Mouse (Mus musculus) lung, postnatal 0 days (tissue): ENCODE results near the gene Cnih3. TPM values are rescaled to one million over a fixed set of nuclear protein-coding genes. Genes with fewer than 3 reads are reported as not detected.
A peak's percentile ranks its signal among the peaks of the same experiment; 100 is the strongest.

ENCODE experiments used
- ATAC-seq: fragments of 200-750 bp; cut with Nextera tagmentation; 2 replicates; pipeline ENCODE4 v1.8.0; 2017; ENCODE audit warnings: moderate library complexity
- DNase-seq: peaks from one replicate; pipeline ENCODE4 v3.0.0-alpha.2; 2016; ENCODE audit warnings: low spot score
- H3K27ac ChIP-seq: fragments of 300-500 bp; sonication (generic); 2 replicates; pipeline ENCODE4 v1.5.1; 2014; ENCODE audit warnings: antibody characterized with exemption, mild to moderate bottlenecking, low read length, mixed read lengths
- H3K27me3 ChIP-seq: fragments of 300-500 bp; sonication (generic); replicated peaks from 2 replicates; pipeline ENCODE4 v1.6.1; 2014; ENCODE audit warnings: low read length, mixed read lengths; ENCODE audit not compliant: insufficient read depth
- H3K36me3 ChIP-seq: fragments of 300-500 bp; sonication (generic); 2 replicates; pipeline ENCODE4 v1.6.1; 2014; ENCODE audit warnings: low read length, mixed read lengths; ENCODE audit not compliant: insufficient read depth
- H3K4me1 ChIP-seq: fragments of 300-500 bp; sonication (generic); 2 replicates; pipeline ENCODE4 v1.6.1; 2014; ENCODE audit warnings: antibody characterized with exemption, low read depth, low read length, mixed read lengths; ENCODE audit not compliant: insufficient read depth
- H3K4me2 ChIP-seq: fragments of 300-500 bp; sonication (generic); replicated peaks from 2 replicates; pipeline ENCODE4 v1.6.1; 2014; ENCODE audit warnings: low read depth, mild to moderate bottlenecking, low read length, moderate library complexity, mixed read lengths
- H3K4me3 ChIP-seq: fragments of 300-500 bp; sonication (generic); 2 replicates; pipeline ENCODE4 v1.5.1; 2014; ENCODE audit warnings: low read depth, low read length
- H3K9ac ChIP-seq: fragments of 300-500 bp; sonication (generic); replicated peaks from 2 replicates; pipeline ENCODE4 v1.6.1; 2014; ENCODE audit warnings: low read depth, mild to moderate bottlenecking
- H3K9me3 ChIP-seq: fragments of 300-500 bp; sonication (generic); 2 replicates; pipeline ENCODE4 v1.6.1; 2016; ENCODE audit warnings: low read length, mixed read lengths
- CTCF ChIP-seq: IDR thresholded peaks from 2 replicates; pipeline ENCODE4 v1.5.1; 2016; ENCODE audit warnings: antibody characterized with exemption, mild to moderate bottlenecking
- EP300 ChIP-seq: IDR thresholded peaks from 2 replicates; pipeline ENCODE4 v1.6.1; 2016; ENCODE audit warnings: antibody characterized with exemption, mild to moderate bottlenecking, control low read depth
- WGBS: fragments of 180-500 bp; shearing (Covaris S2); extraction: QIAGEN DNeasy Blood & Tissue Kit; methylation state at CpG from one replicate; pipeline ENCODE4 v1.1.7; 2014; 5-methylcytosine and 5-hydroxymethylcytosine counted together
- polyA plus RNA-seq: library from polyadenylated mRNA; unstranded; fragments of >200 nt; fragmentation: Nextera tagmentation; extraction: Ambion mirVana; gene quantifications from 2 replicates; pipeline ENCODE4 v1.2.1, GENCODE M21; 2015

The Cnih3 gene
- polyA plus RNA-seq, 1 experiment from 2014 or later: 0.30 TPM

GRCm38 (mm10) chr1:181416841-181417240 lies 64.4 kb downstream of the Cnih3 start:
- no peak overlapping the region for H3K4me3 ChIP-seq
- H3K27ac ChIP-seq: no peak overlapping the region
- H3K9ac ChIP-seq: no peak overlapping the region
- peaks cover 5% of the 10 kb centered on the region for H3K4me1 ChIP-seq
- DNase-seq: no peak
- no peaks in the 10 kb centered on the region for H3K27me3 ChIP-seq
- ATAC-seq: no peak
- no peak overlapping the region for H3K4me2 ChIP-seq
- 77% methylated on average over 9 of the region's 9 CpGs for WGBS
- TF ChIP-seq EP300 (no peak), CTCF (no peak)
- H3K9me3 ChIP-seq: no peaks in the 10 kb centered on the region
- H3K36me3 ChIP-seq: no peaks in the 10 kb centered on the region

- WGBS: 36% methylated on average over 6 of the region's 6 CpGs
- no peaks in the 10 kb centered on the region for H3K27me3 ChIP-seq
- no peak overlapping the region for H3K4me2 ChIP-seq
- no peak overlapping the region for H3K9ac ChIP-seq
- H3K9me3 ChIP-seq: no peaks in the 10 kb centered on the region
- peak; percentile 64 for DNase-seq
- H3K27ac ChIP-seq: no peak overlapping the region
- H3K4me3 ChIP-seq: no peak overlapping the region
- TF ChIP-seq CTCF (peak; percentile 39), EP300 (no peak)
- no peaks in the 10 kb centered on the region for H3K36me3 ChIP-seq
- peak; percentile 46 for ATAC-seq
- H3K4me1 ChIP-seq: peaks cover 5% of the 10 kb centered on the region
These were observed 65.6 kb downstream of the Cnih3 start for GRCm38 (mm10) chr1:181417937-181418523.

DNA sequence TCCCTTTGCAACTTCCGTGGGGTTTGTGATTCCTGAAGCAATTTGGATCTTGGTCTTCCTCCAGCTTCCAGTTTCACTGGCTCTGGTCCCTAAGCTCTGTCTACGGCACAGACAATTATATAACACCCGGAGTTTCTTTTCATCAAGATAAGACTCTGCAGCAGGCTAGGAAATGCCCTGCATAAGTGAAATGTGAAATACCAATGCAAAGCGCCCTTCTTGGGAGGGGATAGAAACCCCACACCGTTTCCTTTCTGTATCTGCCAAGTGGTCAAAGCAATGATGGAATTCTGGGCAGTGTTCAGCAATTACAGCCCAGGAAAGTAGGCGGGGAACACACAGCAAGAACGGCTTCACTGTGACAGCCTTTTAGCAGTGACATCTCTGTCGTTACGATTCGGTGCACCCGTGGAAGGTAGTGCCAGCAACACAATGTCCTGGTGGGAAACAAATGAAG lies 67.7 kb downstream of the Cnih3 start:
- Histone ChIP-seq H3K9ac (no peak overlapping the region), H3K4me1 (peaks cover 5% of the 10 kb centered on the region), H3K9me3 (no peaks in the 10 kb centered on the region), H3K4me2 (no peak overlapping the region), H3K36me3 (no peaks in the 10 kb centered on the region), H3K27me3 (no peaks in the 10 kb centered on the region), H3K27ac (no peak overlapping the region), H3K4me3 (no peak overlapping the region)
- WGBS: 39% methylated on average over 11 of the region's 11 CpGs
- DNase-seq: no peak
- no peak for TF ChIP-seq EP300
- no peak for TF ChIP-seq CTCF
- no peak for ATAC-seq

- 51% methylated on average over 6 of the region's 6 CpGs for WGBS
- H3K4me1 ChIP-seq: peaks cover 5% of the 10 kb centered on the region
- ATAC-seq (no peak), DNase-seq (no peak)
- H3K27ac ChIP-seq: no peak overlapping the region
- TF ChIP-seq CTCF: no peak
- no peak for TF ChIP-seq EP300
- no peaks in the 10 kb centered on the region for H3K27me3 ChIP-seq
- no peak overlapping the region for H3K4me3 ChIP-seq
- H3K9me3 ChIP-seq: no peaks in the 10 kb centered on the region
- H3K36me3 ChIP-seq: no peaks in the 10 kb centered on the region
- no peak overlapping the region for H3K9ac ChIP-seq
- H3K4me2 ChIP-seq: no peak overlapping the region
These were observed 70.4 kb downstream of the Cnih3 start for GRCm38 (mm10) chr1:181422796-181423195.

DNA sequence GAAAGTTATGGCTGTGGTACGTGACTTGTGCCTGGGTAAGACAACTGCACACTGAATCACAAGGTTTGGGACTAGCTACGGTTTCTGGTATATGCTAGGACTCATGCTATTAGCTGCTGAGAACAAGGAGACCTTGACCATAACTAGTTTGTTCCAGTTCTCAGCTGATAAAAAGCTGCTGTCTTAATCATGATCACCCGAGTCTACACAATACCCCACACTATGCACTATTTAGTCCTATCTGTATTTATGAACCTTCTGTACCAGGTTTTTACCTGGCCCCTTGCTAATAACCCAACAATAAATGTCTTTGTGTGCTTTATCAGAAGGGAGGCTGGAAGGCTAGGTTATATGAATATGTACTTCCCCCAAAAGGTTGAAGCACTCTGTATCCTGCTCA lies 72.5 kb downstream of the Cnih3 start:
- Histone ChIP-seq H3K27me3 (no peaks in the 10 kb centered on the region), H3K9ac (no peak overlapping the region), H3K9me3 (no peaks in the 10 kb centered on the region), H3K4me3 (no peak overlapping the region), H3K4me1 (no peaks in the 10 kb centered on the region), H3K36me3 (no peaks in the 10 kb centered on the region), H3K4me2 (no peak overlapping the region), H3K27ac (no peak overlapping the region)
- TF ChIP-seq CTCF (no peak), EP300 (no peak)
- 89% methylated on average over 3 of the region's 3 CpGs for WGBS
- ATAC-seq (no peak), DNase-seq (no peak)

GRCm38 (mm10) chr1:181425388-181425787 lies 73.0 kb downstream of the Cnih3 start:
- Histone ChIP-seq H3K27ac (no peak overlapping the region), H3K4me1 (no peaks in the 10 kb centered on the region), H3K27me3 (no peaks in the 10 kb centered on the region), H3K36me3 (no peaks in the 10 kb centered on the region), H3K9ac (no peak overlapping the region), H3K4me2 (no peak overlapping the region), H3K9me3 (no peaks in the 10 kb centered on the region), H3K4me3 (no peak overlapping the region)
- TF ChIP-seq EP300 (no peak), CTCF (no peak)
- ATAC-seq (no peak), DNase-seq (no peak)
- 85% methylated on average over 3 of the region's 3 CpGs for WGBS

DNA sequence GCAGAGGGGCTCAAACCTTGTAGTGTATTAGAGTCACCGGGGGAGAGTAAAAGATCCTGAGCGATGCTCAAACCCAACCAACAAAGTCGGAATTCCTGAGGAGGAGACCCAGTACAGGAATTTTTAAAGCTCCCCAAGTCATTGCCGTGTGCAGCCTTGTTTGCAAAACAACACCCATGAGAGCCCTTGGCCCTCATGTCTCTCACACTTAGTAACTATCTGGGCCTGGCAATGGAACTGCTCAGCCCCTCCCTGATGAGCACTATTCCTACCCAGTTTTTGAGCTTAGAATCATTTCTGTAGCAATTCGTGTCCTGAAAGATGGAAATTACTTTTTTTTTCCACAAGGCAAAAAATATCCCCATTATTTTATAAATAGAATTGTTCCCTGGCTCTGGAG lies 74.0 kb downstream of the Cnih3 start:
- H3K4me3 ChIP-seq: no peak overlapping the region
- no peak for TF ChIP-seq EP300
- no peak for TF ChIP-seq CTCF
- no peak overlapping the region for H3K27ac ChIP-seq
- ATAC-seq (no peak), DNase-seq (no peak)
- H3K9me3 ChIP-seq: no peaks in the 10 kb centered on the region
- H3K4me2 ChIP-seq: no peak overlapping the region
- H3K4me1 ChIP-seq: no peaks in the 10 kb centered on the region
- no peak overlapping the region for H3K9ac ChIP-seq
- no peaks in the 10 kb centered on the region for H3K36me3 ChIP-seq
- H3K27me3 ChIP-seq: no peaks in the 10 kb centered on the region
- WGBS: 64% methylated on average over 5 of the region's 5 CpGs
